Mouse (Mus musculus) adrenal gland, postnatal 10 days (tissue): ENCODE measurements around the gene Il18. TPM values are rescaled to one million over a fixed set of nuclear protein-coding genes. Genes with fewer than 3 reads are reported as not detected.

Source experiments
- DNase-seq: peaks from one replicate; pipeline ENCODE4 v3.0.0; 2021; ENCODE audit warnings: mixed read lengths
- total RNA-seq, 2 experiments: library from RNA; stranded (reverse); gene quantifications; 2 replicates each; pipeline ENCODE4 v1.2.3; 2021

The Il18 gene
- total RNA-seq, 2 experiments from 2014 or later: 5.3 to 6.5 TPM

DNA sequence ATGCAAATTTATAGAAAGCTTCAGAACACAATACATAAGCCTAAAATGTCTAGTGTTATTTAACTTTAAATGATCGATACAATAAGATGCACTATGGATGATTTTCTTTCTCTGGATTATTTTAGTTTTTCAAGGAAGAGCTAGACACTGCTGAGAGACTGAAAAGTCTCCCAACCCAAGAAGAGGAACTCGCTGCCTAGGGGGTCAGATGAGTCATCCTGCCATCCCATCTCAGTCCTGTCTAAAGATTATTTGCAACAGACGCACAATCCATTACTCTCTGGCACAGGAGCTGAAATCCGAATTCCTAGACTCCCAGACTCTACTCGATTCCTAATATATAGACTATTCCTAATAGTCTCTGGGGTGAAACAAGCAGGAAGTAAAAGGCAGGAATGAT is 2.4 kb upstream of the Il18 start:
- no peak for DNase-seq

DNA sequence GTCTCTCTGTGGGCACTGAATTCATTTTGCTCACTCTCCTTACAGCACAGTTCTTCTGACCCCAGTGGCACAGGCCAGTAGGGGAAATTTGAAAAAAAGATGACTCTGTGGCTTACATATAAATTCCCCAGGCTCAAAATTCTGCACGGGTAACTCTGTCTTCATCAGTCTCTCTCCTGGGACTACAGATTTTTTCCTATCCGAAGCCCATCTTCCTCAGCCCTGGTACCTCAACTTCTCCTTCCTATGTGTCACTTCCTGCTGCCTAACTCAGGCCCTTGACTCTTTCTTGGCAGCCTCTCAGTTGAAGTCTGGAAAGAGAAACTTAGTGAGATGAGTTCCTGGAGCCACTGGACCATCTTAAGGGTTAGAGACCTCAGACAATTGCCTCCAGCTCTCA is 1.1 kb upstream of the Il18 start:
- DNase-seq: no peak

DNA sequence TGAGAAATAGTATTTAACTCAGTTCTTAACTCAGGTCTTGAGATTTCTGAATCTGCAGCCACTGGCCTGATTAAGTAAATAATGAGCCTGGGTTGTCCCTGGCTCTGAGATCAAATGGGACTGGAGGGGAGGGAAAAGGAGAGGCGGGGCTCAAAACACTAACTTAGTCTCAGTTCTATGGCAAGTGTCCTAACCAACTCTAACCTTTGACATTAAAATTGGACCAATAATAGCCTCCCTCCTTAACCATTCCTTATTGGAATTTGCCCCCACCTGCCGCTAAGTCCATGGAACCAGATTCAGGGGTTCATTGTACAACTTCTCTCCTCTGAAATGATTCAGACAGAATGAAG is 443 bp downstream of the Il18 start, which contains the start of gene Bco2:
Gene Bco2 (minus strand): TSS at position 88 of the 353 bp plus-strand sequence.
- DNase-seq: peak; percentile 17

DNA sequence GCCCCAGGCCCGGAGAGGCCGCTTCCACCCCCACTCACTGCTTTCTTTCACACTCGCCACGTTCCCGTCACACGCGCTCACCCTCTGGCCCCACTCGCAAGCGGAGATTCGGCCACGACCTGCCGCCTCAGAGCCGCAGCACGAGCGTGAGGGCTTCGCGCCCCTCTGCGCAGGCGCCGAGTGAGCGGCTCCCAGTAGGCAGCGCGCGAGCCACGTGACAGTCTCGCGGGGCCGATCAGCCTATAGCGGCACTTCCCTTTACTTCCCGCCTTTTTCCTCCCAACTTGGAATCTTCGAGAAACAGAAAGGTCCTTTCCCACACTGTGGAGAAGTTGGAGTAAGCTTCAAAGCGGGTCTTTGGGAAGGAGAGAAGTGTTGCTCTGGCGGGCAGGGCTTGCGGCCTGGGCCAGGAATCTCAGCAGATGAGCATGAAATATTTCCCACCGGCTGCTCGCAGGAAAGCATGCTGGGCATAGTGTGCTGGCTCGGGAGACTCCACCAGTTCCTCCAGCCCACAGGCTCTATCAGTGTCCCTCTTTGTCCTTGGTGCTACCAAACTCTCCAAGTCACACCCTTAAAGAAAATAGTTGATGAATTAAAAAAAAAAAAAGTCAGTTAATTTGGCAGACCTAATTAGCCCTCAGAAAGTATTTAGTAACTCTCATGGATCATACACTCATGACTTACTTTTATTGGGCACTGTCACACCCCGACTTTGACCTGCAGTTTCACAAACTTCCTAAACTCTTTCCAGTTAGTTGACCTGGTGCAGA is 6.7 kb downstream of the Il18 start, which contains the start of gene Tex12:
Gene Tex12 (minus strand): TSS at position 181 of the 773 bp plus-strand sequence.
- no peak for DNase-seq

DNA sequence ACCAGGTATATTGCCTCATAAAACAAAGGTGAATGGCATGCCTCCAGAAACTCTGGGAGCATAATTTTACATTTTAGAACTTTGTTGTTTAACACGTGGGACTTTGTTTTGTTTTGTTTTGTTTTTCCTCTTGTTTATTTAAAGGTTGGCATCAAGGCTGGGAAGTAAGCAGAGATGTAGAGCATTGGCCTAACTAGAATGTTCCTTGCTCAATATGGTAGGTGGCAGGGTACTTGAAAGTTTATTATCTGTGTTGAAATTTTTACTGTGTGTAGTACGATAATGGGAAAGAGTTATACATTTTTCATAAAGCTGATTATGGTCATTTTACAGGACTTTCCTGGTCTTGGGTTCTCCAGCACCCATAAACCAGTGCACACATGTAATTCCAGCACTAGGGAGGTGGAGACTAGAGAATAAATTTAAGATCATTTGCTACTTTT is 7.3 kb downstream of the Il18 start:
- no peak for DNase-seq

DNA sequence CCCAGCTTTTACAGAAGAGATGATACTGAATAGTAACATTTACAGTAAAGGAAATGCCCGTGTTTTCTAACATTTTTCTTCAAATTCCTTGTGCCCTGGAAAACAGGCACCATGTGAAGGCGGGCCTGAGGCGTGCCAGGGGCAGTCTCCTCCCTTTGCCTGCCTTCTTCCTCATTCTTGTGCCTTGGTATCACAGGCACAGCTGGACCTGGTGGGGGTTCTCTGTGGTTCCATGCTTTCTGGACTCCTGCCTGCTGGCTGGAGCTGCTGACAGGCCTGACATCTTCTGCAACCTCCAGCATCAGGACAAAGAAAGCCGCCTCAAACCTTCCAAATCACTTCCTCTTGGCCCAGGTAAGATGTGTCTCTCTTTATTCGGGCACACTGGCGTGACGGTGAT is 10.5 kb downstream of the Il18 start:
- no peak for DNase-seq

DNA sequence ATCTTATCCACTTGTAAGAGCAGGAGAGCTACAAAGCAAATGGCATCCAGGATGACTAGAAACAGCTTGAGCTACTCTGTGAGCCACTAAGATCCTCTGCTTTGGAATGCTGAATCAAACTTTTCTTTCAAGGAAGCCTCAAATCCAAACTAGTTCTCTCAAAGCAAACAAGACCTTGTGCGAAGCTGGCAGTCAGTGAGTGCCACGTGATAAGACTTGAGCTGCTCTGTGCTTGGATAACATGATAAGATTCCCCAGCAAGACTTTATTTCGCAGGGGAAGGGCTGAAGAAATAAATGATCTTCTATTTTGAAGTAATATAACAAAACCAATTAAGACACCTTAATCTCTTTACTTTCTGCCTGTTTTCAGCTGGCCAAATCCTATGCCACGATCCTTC is 11.3 kb downstream of the Il18 start:
- DNase-seq: no peak

DNA sequence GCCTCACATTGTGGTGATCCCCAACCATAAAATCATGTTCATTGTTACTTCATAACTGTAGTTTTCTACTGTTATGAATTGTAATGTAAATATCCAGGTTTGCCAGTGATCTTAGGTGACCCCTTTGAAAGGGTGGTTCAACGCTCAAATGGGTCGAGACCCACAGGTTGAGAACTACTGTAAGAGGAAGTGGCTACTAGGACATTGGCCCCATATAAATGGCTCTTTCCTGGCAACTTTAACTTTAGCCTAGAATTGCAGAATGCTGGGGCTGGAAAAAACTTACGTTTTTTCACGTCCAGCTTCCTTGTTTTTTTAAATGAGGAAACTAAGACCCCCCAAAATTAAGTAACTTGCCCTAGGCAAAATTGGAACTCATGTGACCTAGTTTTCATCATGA is 12.7 kb downstream of the Il18 start:
- DNase-seq: no peak

DNA sequence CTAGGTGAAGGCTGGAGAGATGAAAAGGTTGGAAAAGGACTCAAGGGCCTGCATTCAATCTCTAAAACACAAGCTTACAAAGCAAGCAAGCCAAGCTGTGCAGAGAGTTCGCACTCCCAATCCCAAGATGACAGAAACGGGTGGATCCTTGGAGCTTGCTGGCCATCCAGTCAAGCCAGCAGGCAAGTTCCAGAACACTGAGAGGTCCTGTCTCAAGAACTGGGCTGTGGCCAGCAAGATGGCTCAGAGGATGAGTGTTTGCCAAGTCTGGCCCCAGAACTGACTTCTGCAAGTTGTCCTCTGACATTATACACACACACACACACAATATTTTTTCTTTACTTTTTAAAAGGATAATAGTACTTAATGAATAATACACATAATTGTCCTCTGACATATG is 13.3 kb downstream of the Il18 start:
- DNase-seq: no peak

DNA sequence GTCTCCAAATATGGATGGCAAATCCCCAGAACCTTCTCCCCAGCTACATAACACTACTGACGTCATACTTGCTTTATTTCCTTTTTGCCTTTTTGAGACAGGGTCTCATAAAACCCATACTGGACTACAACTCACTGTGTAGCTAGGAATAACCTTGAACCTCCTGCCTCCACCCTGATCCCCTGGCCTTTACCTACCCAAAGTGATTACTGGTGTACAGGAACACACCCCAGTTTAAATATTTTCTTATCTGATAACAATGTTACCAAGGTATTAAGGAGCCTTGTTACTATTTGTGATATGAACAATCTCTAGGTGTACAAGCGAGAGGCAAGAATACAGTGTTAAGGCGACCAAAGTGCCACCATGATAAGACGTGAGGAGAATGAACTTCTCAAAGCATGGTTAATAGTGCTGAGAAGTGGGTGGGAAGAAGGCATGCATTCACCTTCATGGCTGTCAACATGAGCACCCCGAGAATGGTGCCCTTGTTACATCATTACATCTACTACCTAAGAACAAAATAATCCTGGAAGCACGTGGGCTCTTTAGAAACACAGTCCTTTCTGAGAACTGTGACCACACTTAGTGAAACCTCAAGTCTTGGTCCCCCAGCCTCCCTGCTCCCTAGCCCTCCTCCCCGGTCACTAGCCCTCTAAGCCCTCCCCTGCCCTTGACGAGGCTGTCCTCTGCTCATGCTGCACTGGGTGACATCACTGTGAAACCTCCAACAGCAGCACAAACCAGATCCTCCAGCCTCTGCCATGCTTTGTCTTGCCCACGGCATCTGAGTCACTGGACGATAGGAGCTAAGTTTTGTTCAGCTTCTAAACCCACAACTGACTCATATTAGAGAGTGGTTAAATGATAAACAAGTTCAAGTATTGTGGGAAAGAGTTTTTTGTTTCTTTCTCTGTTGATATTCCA is 15.2 kb downstream of the Il18 start:
- no peak for DNase-seq

DNA sequence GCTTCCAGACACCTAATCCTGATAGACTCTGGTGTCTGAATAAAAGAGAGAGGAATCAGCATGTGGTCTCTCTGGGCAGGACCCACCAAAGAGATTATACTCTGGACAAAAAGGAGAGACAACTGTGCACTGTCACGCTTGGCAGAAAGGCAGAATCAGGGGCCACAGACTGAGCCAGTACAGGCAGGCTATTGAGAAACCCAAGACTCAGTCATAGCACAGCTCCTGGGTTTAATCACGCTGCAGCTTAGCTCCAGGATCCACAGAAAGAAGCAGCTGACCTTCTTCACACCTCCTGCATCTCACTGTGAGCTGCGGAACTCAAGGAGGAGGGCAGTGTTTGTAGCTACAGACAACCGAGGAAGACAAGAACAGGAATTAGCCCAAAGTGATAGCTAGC is 25.7 kb downstream of the Il18 start:
- no peak for DNase-seq

DNA sequence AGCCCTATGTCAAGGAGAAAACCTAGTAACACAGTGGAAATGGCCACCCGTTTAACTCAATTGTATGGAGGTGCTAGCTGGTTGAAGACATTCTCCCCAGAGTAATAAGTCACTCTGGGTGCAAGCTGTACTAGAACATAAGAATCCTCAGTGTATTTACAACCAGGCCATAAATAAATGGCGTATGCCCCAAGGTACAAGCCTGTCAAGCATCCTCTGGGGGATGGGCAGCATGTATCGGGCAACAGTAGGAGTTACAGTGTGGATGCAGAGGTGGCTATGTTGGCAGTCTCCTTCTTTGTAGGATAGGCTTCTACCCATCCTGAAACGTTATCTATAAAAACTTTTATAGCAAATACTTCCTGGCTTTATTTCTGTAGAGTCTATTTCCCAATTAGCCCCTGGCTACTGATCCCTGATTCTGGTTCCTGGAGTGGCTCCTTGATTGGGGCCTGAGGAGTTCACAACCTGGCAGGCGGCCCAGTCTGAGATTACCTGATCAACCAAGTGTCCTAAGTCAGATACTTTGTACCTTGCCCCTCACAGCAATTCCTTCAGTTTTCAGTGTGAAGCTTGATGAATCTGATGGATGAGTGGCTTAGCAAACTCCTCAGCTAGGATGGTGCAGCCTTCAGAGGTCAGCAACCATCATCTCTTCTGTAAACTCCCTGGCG is 30.7 kb downstream of the Il18 start:
- no peak for DNase-seq

DNA sequence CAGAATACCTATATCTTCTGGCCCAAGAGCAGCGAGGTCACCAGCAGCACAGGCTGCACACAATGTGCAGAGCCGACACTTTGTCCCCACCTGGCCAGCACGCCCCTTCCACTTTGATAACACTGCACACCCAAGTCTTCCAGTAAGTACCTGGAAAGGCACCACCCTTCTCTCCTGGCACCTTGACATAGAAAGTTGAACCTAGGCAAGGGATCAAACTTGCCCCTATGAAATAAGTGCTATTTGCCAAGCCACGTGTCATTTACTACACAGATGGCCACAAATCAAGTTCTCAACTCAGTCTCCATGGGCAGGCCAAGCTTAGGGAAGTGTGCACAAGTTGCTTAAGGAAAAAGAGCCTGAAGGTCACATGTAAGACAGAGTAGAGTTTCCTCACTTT is 32.3 kb downstream of the Il18 start:
- DNase-seq: no peak

DNA sequence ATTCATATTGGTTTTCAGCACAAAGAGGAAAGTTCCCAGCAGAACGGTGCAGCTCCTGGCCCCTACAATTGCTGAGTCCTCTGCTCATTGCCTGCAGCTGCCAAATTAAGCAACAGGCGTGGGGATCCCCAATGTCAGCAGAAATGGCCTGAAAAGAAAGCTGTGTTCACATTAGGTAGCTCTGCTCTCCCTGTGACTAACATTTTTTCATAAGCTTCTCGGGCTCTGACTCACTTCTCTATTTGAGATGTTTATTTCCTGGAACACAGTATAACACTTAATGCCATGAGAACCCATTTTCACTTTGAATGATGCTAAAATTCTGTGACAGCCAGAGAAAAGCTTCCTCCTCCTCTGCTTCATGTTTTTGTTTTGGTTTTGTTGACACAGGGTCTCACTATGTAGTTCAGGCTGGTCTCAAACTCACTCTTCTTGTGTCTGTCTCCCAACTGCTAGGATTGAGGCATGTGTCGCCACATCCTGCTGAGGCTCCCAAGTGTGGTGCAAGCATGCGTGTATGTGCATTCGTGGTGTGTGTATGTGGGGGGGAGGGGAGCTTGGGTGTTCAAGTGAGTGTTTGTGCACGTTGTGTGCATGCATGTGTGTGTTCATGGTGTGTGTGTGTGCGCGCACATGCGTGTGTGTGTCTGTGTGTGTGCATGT is 36.4 kb downstream of the Il18 start:
- peak; percentile 40 for DNase-seq

DNA sequence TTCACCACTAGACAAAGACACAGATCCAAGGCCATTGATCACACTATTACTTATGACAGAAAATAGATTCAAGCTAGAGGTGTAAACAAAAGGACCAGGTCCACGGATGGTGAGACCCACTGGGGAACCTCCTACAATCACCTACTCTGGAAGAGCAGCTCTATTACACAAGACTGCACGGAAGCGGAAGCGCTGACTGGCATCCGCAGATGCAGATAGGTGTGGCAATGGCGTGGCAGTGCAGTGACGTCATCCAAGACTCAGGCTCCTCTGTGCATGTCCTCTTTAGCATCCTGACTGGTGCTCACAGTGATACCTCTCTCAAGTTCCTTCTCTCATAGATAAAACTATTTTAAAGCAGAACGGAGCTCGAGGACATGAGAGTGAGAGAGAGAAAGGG is 38.3 kb downstream of the Il18 start:
- DNase-seq: no peak

DNA sequence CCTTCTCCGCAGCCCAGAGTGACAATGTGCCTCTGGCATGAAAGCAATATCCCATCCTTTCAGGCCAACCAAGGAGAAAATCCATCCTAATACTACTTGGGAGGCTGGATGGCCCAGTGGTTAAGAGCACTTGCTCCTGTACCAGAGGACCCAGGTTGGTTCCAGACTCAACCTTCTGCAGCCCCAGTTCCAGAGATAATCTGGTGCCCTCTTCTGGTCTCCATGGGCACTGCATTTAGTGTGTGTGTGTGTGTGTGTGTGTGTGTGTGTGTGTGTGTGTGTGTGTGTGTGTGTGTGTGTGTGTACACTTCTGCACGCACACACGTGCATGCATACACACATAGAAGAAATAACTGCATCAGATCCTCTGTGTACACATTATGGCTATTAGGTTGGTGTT is 38.9 kb downstream of the Il18 start:
- peak; percentile 51 for DNase-seq

DNA sequence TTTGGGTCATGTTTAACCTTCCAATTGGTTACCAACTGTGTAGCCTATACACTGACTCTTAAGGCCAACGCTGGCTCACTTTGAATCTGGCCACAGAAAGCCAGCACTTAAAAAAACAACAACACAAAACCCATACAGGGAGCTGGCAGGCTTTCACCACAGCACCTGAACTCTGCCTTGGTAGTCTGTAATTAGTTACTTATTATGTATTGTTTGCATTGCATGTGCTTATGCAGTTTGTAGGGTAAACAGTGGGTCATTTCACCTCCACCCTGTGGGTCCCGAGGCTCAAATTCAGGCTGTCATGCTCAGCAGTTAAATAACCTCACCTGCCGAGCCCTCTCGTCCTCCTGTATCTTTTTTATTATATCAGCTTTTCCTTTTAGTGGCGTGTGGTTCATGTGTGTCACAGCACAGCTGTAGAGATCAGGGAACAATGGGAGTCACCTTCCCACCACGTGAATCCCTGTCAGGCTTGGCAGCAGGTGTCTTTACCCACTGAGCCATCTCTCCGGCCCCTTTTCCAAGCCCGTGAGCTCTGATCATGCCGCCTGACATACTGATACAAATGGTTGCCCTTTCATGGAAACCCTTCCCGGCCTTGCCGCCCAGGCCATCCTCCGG is 40.3 kb downstream of the Il18 start:
- no peak for DNase-seq

DNA sequence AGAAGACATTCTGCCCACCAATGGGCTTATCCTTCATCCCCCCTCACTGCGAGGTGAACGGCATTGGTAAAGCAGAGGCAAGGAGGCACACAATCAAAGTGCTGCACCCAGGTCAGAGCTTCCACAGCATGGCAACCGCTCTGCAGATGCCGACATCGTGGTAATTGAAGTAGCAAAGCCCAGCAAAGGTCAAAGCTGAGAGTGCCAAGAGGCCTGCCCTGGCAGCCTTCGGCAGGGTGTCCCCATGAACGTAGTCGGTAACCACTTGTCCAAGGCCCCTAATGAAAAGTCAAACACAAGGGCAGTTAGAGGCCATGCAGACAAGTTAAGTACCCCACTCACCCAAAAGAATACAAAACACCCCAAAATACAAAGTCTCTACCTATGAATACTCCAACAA is 42.3 kb downstream of the Il18 start:
- peak; percentile 26 for DNase-seq

DNA sequence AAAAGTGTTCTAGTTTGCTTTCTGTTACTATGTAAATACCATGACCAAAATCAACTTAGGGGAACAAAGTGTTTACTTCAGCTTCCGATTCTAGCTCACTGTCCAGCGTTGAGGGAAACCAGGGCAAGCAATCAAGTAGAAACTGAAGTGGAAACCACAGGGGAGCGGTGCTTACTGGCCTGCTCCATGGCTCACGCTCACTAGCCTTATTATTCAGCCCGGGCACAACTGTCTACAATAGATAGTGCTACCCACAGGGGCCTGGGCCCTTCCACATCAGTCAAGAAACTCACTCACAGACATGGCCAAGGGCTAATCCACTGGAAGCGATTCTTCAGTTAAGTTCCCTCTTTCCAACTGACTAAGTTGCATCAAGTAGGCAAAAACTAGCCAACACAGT is 46.9 kb downstream of the Il18 start:
- DNase-seq: peak; percentile 31

DNA sequence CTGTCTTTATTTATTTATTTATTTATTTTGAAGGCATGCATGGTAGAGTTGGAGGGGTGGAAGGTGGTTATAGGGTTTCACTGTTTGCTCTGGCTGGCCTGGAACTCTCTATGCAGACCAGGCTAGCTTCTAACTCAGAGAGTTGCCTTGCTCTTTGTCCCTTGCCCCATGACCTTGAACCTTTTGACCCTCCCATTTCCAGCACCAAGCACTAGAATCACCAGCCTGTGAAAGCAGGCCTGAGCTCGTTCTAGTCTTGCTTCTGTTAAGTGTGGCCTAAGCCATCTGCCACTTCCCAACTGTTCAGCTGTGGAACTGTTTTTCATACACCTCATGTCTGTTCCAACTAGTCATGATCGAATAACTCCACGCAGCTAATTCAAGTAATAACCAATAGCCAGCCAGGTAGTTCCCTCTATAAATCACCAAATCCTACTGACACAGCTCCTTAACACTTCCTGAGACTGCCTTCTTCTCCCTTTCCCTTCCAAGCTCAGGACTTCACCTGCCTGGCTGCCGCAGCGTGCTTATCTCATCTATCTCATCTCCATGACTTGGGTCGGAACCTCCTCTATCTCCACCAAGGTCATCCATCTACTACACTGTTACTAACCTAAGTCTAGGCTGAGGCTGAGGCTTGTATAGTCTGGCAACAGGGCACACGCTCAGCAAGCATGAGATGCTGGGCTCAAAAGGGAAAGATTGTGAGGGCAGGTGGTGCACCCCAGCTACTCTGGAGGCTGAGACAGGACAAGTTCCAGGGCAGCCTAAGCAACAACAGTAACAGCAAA is 47.6 kb downstream of the Il18 start:
- DNase-seq: no peak
